Mouse (Mus musculus): ENCODE measurements around the gene Icam4.

DNA sequence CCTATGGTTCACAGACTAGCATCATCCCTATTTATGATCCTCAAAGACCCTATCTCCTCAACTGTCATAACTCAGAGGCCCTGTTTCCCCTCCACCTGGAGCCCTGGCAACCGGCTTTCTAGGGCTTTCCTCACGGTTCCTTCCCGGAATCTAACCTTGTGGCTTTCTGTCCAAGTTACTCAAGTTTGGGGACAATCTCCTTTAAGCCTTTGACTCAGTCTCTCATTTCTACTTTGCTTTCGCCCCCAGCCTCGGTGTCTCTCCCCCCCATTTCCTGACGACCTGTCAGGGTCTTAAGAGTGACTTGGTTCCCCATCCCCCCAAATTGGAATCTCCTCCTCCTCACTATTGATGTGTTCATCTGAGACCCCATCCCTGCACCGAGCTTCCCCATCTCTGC, 3.3 kb downstream of the Icam4 start:
- TF ChIP-seq CTCF (IDR thresholded peaks at IDR 0.05; ENCODE audit: insufficient read depth, low read depth, low read length) (no peak), POLR2A (IDR thresholded peaks at IDR 0.05; ENCODE audit: insufficient read depth, low read depth, low read length) (no peak)
